Mouse (Mus musculus): ENCODE measurements around the gene Tgm3. TPM values are rescaled to one million over a fixed set of nuclear protein-coding genes. Genes with fewer than 3 reads are reported as not detected.

Gene Tgm3
- total RNA-seq, 2 experiments from 2014 or later: 0.88 to 0.91 TPM

- peak; percentile 21 to 52 for DNase-seq (ENCODE audit: low spot score in 2 of 2)
Measured at GRCm38 (mm10) chr2:130068228-130068627, 56.1 kb downstream of the Tgm3 start.

DNA sequence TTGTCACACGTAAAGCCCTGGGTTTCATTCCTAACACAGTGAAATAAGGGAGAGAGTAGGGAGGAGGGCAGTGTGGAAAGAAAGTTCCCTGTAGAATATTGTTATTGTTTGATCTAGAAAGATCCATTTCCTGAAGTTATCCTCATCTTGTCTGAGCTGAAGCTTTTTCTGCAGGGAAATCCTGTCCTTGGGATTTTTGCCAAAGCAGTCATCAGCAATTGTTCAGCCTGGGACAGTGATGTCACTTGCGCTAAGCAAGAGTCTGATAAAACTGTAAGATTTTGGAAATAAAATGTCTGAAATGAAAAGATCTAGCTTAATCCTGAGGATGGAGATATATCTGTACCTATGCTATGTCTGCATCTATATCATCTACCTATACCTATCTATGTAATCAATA lies 58.2 kb downstream of the Tgm3 start:
- DNase-seq (ENCODE audit: low spot score in 2 of 2): no peak

Small RNAs within 50 kb of the gene (microRNA-seq; reads per million reads assigned to microRNA genes)
- 0 reads per million in 2 experiments for gene Mir6339

Other genes with a start within 250 kb of the Tgm3 start
- 10 to 100 TPM; 22.7 to 23.5 TPM for gene Stk35, start 211.8 kb upstream of the Tgm3 start, total RNA-seq (2021)
- gene Tgm6, start 100.1 kb downstream of the Tgm3 start, total RNA-seq (2021): under 1 TPM; 0.25 to 0.29 TPM
- gene Snrpb, start 167.1 kb downstream of the Tgm3 start, total RNA-seq (2021): 100 to 1,000 TPM; 102 TPM
- gene Tmc2, start 182.8 kb downstream of the Tgm3 start, total RNA-seq (2021): not detected

Data from layer of hippocampus, postnatal 14 days (tissue).